Comparison of ENCODE assay signal across 8 mouse cellular contexts in genomic region chr15:81399297-81399637, GRCm38 (mm10). TPM values are rescaled to one million over a fixed set of nuclear protein-coding genes. Genes with fewer than 3 reads are reported as not detected.
DNase-seq lines count a peak whose midpoint lies in the region; ATAC-seq and TF ChIP-seq lines count a peak whose summit lies in the region.

No protein-coding gene starts in this region.

- peak overlapping the region; percentile 67 for H3K4me2 ChIP-seq in kidney, embryonic 16.5 days (replicated peaks; ENCODE audit: low read depth, low read length)
- H3K4me2 ChIP-seq in hindbrain, postnatal 0 days (ENCODE audit: low read depth, low read length): peak overlapping the region; percentile 70
- peak overlapping the region; percentile 60 for H3K4me2 ChIP-seq in midbrain, postnatal 0 days (ENCODE audit: low read depth, low read length, poor library complexity, severe bottlenecking)

- H3K4me1 ChIP-seq in kidney, embryonic 16.5 days (ENCODE audit: insufficient read depth, low read length): peaks cover 37% of the 10 kb centered on the region
- no peaks in the 10 kb centered on the region for H3K4me1 ChIP-seq in brown adipose tissue, adult 24 weeks (ENCODE audit: control insufficient read depth, insufficient read depth, insufficient read length, low read length)
- H3K4me1 ChIP-seq in hindbrain, postnatal 0 days (ENCODE audit: insufficient read depth, low read length): peaks cover 6% of the 10 kb centered on the region; the same call in 1 of the 2 replicates
- H3K4me1 ChIP-seq in midbrain, postnatal 0 days (ENCODE audit: insufficient read depth, low read length): 0 out of 2 replicates have a peak, but pooled peaks cover 4% of the 10 kb centered on the region

- no peaks in the 10 kb centered on the region for H3K27me3 ChIP-seq in kidney, embryonic 16.5 days (ENCODE audit: insufficient read depth, low read length)
- H3K27me3 ChIP-seq in hindbrain, postnatal 0 days (ENCODE audit: insufficient read depth, low read length): no peaks in the 10 kb centered on the region
- H3K27me3 ChIP-seq in midbrain, postnatal 0 days (ENCODE audit: insufficient read depth, low read length): no peaks in the 10 kb centered on the region

- intact Hi-C loops in left cerebral cortex, postnatal 36 days (cut with DNase I): loop anchor here (2.0 to 5.0 kb wide), 2 partner anchors 68 to 188 kb away; partner anchors contain the start of genes Ep300 and Rbx1

- no peaks in the 10 kb centered on the region for H3K36me3 ChIP-seq in kidney, embryonic 16.5 days (ENCODE audit: insufficient read depth, low read length)
- no peaks in the 10 kb centered on the region for H3K36me3 ChIP-seq in hindbrain, postnatal 0 days (ENCODE audit: insufficient read depth, low read length)
- H3K36me3 ChIP-seq in midbrain, postnatal 0 days (ENCODE audit: insufficient read depth, low read length): no peaks in the 10 kb centered on the region

- DNase-seq in kidney, adult 11 months: no peak
- no peak for DNase-seq in hindbrain, postnatal 0 days (ENCODE audit: low spot score)
- no peak for DNase-seq in midbrain, postnatal 0 days (ENCODE audit: low spot score)
- DNase-seq in adrenal gland, postnatal 14 days: no peak
- no peak for DNase-seq in left cerebral cortex, postnatal 36 days (ENCODE audit: low spot score in 2 of 2)

- no peaks in the 10 kb centered on the region for H3K9me3 ChIP-seq in kidney, embryonic 16.5 days (ENCODE audit: low read length)
- no peaks in the 10 kb centered on the region for H3K9me3 ChIP-seq in hindbrain, postnatal 0 days (ENCODE audit: low read length)
- H3K9me3 ChIP-seq in midbrain, postnatal 0 days (ENCODE audit: low read length): no peaks in the 10 kb centered on the region

- WGBS in kidney, embryonic 16.5 days: 0% methylated on average over 21 of the region's 21 CpGs
- under 1% methylated on average over 21 of the region's 21 CpGs for WGBS in hindbrain, postnatal 0 days
- WGBS in midbrain, postnatal 0 days: under 1% methylated on average over 21 of the region's 21 CpGs

- no peak for TF ChIP-seq CTCF in hindbrain, postnatal 0 days (IDR thresholded peaks at IDR 0.05; ENCODE audit: low read depth)
- no peak for TF ChIP-seq CTCF in midbrain, postnatal 0 days (IDR thresholded peaks at IDR 0.05)

- no peak; the same call in 1 of the 2 replicates for ATAC-seq in kidney, embryonic 16.5 days (ENCODE audit: low FRiP score, low TSS enrichment)
- no peak; the same call in 1 of the 2 replicates for ATAC-seq in hindbrain, postnatal 0 days
- no peak for ATAC-seq in midbrain, postnatal 0 days (ENCODE audit: low FRiP score)
- ATAC-seq in frontal cortex, adult (ENCODE audit: low TSS enrichment): no peak

- peak overlapping the region; percentile 97 for H3K27ac ChIP-seq in kidney, embryonic 16.5 days (ENCODE audit: low read length)
- peak overlapping the region; percentile 97 for H3K27ac ChIP-seq in brown adipose tissue, adult 24 weeks (replicated peaks; ENCODE audit: low read depth, low read length)
- peak overlapping the region; percentile 97 for H3K27ac ChIP-seq in hindbrain, postnatal 0 days
- H3K27ac ChIP-seq in midbrain, postnatal 0 days (ENCODE audit: low read depth, low read length): peak overlapping the region; percentile 97

- H3K4me3 ChIP-seq in kidney, embryonic 16.5 days (ENCODE audit: low read length): peak overlapping the region; percentile 86
- H3K4me3 ChIP-seq in brown adipose tissue, adult 24 weeks (ENCODE audit: insufficient read depth, low read depth, low read length): peak overlapping the region; percentile 96
- peak overlapping the region; percentile 94 for H3K4me3 ChIP-seq in hindbrain, postnatal 0 days (ENCODE audit: low read length)
- H3K4me3 ChIP-seq in midbrain, postnatal 0 days (ENCODE audit: low read depth, low read length): peak overlapping the region; percentile 93

- peak overlapping the region; percentile 92 for H3K9ac ChIP-seq in kidney, embryonic 16.5 days (replicated peaks; ENCODE audit: low read length)
- H3K9ac ChIP-seq in hindbrain, postnatal 0 days (replicated peaks; ENCODE audit: low read length): peak overlapping the region; percentile 91
- H3K9ac ChIP-seq in midbrain, postnatal 0 days (replicated peaks; ENCODE audit: low read length, poor library complexity, severe bottlenecking): peak overlapping the region; percentile 90

RNA-seq across cellular contexts. Expression of gene St13, which starts 0.6 kb away (rescaled TPM):
- 192 and 194 TPM in 2 replicates for polyA plus RNA-seq in kidney, embryonic 16.5 days (2015; fragmentation: Nextera tagmentation; extraction: Ambion mirVana)
- polyA plus RNA-seq in brown adipose tissue, adult 24 weeks (2012; ENCODE audit: insufficient read depth, insufficient read length, missing spikeins): 181 and 325 TPM in 2 replicates
- total RNA-seq in hindbrain, postnatal 0 days (2014; rRNA removed): 83.8 and 87.8 TPM in 2 replicates
- polyA plus RNA-seq in hindbrain, postnatal 0 days (2015; fragmentation: Nextera tagmentation; extraction: Ambion mirVana): 209 and 221 TPM in 2 replicates
- 111 and 137 TPM in 2 replicates for total RNA-seq in midbrain, postnatal 0 days (2014; rRNA removed)
- polyA plus RNA-seq in midbrain, postnatal 0 days (2015; fragmentation: Nextera tagmentation; extraction: Ambion mirVana): 231 and 241 TPM in 2 replicates
- 256 and 303 TPM in 2 replicates for total RNA-seq in adrenal gland, postnatal 14 days (2021)
- total RNA-seq in left cerebral cortex, postnatal 36 days (2021): 100 to 1,000 TPM; 159 to 162 TPM

RNA-seq across cellular contexts. Expression of gene Xpnpep3, which starts 0.7 kb away (rescaled TPM):
- polyA plus RNA-seq in kidney, embryonic 16.5 days (2015; fragmentation: Nextera tagmentation; extraction: Ambion mirVana): 10.9 and 13.9 TPM in 2 replicates
- 15.6 and 33.2 TPM in 2 replicates for polyA plus RNA-seq in brown adipose tissue, adult 24 weeks (2012; ENCODE audit: insufficient read depth, insufficient read length, missing spikeins)
- total RNA-seq in hindbrain, postnatal 0 days (2014; rRNA removed): 7.7 and 12.7 TPM in 2 replicates
- polyA plus RNA-seq in hindbrain, postnatal 0 days (2015; fragmentation: Nextera tagmentation; extraction: Ambion mirVana): 6.5 and 6.7 TPM in 2 replicates
- 8.2 and 13.8 TPM in 2 replicates for total RNA-seq in midbrain, postnatal 0 days (2014; rRNA removed)
- polyA plus RNA-seq in midbrain, postnatal 0 days (2015; fragmentation: Nextera tagmentation; extraction: Ambion mirVana): 5.4 and 6.5 TPM in 2 replicates
- total RNA-seq in adrenal gland, postnatal 14 days (2021): 21.6 and 29.2 TPM in 2 replicates
- total RNA-seq in left cerebral cortex, postnatal 36 days (2021): 10 to 100 TPM; 14.2 to 14.4 TPM

RNA-seq across cellular contexts. Expression of gene Dnajb7, which starts 8.8 kb away (rescaled TPM):
- 1.3 and 3.4 TPM in 2 replicates for polyA plus RNA-seq in kidney, embryonic 16.5 days (2015; fragmentation: Nextera tagmentation; extraction: Ambion mirVana)
- not detected in 2 replicates for polyA plus RNA-seq in brown adipose tissue, adult 24 weeks (2012; ENCODE audit: insufficient read depth, insufficient read length, missing spikeins)
- total RNA-seq in hindbrain, postnatal 0 days (2014; rRNA removed): not detected in 2 replicates
- polyA plus RNA-seq in hindbrain, postnatal 0 days (2015; fragmentation: Nextera tagmentation; extraction: Ambion mirVana): 0.43 and 0.44 TPM in 2 replicates
- total RNA-seq in midbrain, postnatal 0 days (2014; rRNA removed): not detected in 2 replicates
- 0.16 and 0.26 TPM in 2 replicates for polyA plus RNA-seq in midbrain, postnatal 0 days (2015; fragmentation: Nextera tagmentation; extraction: Ambion mirVana)
- not detected in 2 replicates for total RNA-seq in adrenal gland, postnatal 14 days (2021)
- not detected for total RNA-seq in left cerebral cortex, postnatal 36 days (2021)

RNA-seq across cellular contexts. Expression of gene Slc25a17, which starts 38.7 kb away (rescaled TPM):
- polyA plus RNA-seq in kidney, embryonic 16.5 days (2015; fragmentation: Nextera tagmentation; extraction: Ambion mirVana): 134 and 148 TPM in 2 replicates
- polyA plus RNA-seq in brown adipose tissue, adult 24 weeks (2012; ENCODE audit: insufficient read depth, insufficient read length, missing spikeins): 109 and 113 TPM in 2 replicates
- 57.9 and 66.3 TPM in 2 replicates for total RNA-seq in hindbrain, postnatal 0 days (2014; rRNA removed)
- 110 and 113 TPM in 2 replicates for polyA plus RNA-seq in hindbrain, postnatal 0 days (2015; fragmentation: Nextera tagmentation; extraction: Ambion mirVana)
- total RNA-seq in midbrain, postnatal 0 days (2014; rRNA removed): 74.4 and 77.4 TPM in 2 replicates
- 121 and 123 TPM in 2 replicates for polyA plus RNA-seq in midbrain, postnatal 0 days (2015; fragmentation: Nextera tagmentation; extraction: Ambion mirVana)
- 139 and 141 TPM in 2 replicates for total RNA-seq in adrenal gland, postnatal 14 days (2021)
- 10 to 100 TPM; 39.3 to 41.7 TPM for total RNA-seq in left cerebral cortex, postnatal 36 days (2021)
